Mouse (Mus musculus): Measurements from ENCODE around the gene Morn3. TPM values are rescaled to one million over a fixed set of nuclear protein-coding genes. Genes with fewer than 3 reads are reported as not detected.

The Morn3 gene
- polyA plus RNA-seq, 2 experiments = not detected

GRCm38 (mm10) chr5:123088784-123089183, 42.0 kb upstream of the Morn3 start:
- TF ChIP-seq POLR2A (IDR thresholded peaks at IDR 0.05; ENCODE audit: borderline replicate concordance, extremely low read depth, insufficient read depth, insufficient read length) = no peak
- Histone ChIP-seq H3K27me3 (ENCODE audit: control insufficient read depth, insufficient read depth, low read length) (no peaks in the 10 kb centered on the region), H3K36me3 (ENCODE audit: control insufficient read depth, insufficient read depth, low read length) (no peaks in the 10 kb centered on the region), H3K27ac (replicated peaks; ENCODE audit: low read depth, low read length) (no peak overlapping the region), H3K4me2 (replicated peaks; ENCODE audit: low read depth, low read length, severe bottlenecking) (no peak overlapping the region), H3K9ac (ENCODE audit: low read depth, low read length, severe bottlenecking) (no peak overlapping the region), H3K4me3 (replicated peaks; ENCODE audit: low read length) (no peak overlapping the region), H3K9me3 (ENCODE audit: control insufficient read depth, low read length) (no peaks in the 10 kb centered on the region), H3K4me1 (ENCODE audit: control insufficient read depth, insufficient read depth, low read length) (no peaks in the 10 kb centered on the region)
- DNase-seq (ENCODE audit: low spot score) (no peak), ATAC-seq (ENCODE audit: low FRiP score, low read depth) (no peak)
- 94% methylated on average over 4 of the region's 4 CpGs for WGBS

GRCm38 (mm10) chr5:123086501-123086900, 39.7 kb upstream of the Morn3 start:
- H3K9ac ChIP-seq (ENCODE audit: low read depth, low read length, severe bottlenecking) = no peak overlapping the region
- DNase-seq (ENCODE audit: low spot score) = no peak
- TF ChIP-seq POLR2A (IDR thresholded peaks at IDR 0.05; ENCODE audit: borderline replicate concordance, extremely low read depth, insufficient read depth, insufficient read length) = no peak

GRCm38 (mm10) chr5:123083340-123084050, 36.7 kb upstream of the Morn3 start:
- no peak overlapping the region for H3K9ac ChIP-seq (ENCODE audit: low read depth, low read length, severe bottlenecking)
- H3K27me3 ChIP-seq (ENCODE audit: control insufficient read depth, insufficient read depth, low read length) = no peaks in the 10 kb centered on the region
- ATAC-seq (ENCODE audit: low FRiP score, low read depth) (no peak), DNase-seq (ENCODE audit: low spot score) (no peak)
- H3K4me3 ChIP-seq (replicated peaks; ENCODE audit: low read length) = no peak overlapping the region
- H3K4me2 ChIP-seq (replicated peaks; ENCODE audit: low read depth, low read length, severe bottlenecking) = no peak overlapping the region
- H3K4me1 ChIP-seq (ENCODE audit: control insufficient read depth, insufficient read depth, low read length) = peaks cover 3% of the 10 kb centered on the region; the same call in 1 of the 2 replicates
- no peaks in the 10 kb centered on the region for H3K9me3 ChIP-seq (ENCODE audit: control insufficient read depth, low read length)
- WGBS = 68% methylated on average over 13 of the region's 13 CpGs
- H3K36me3 ChIP-seq (ENCODE audit: control insufficient read depth, insufficient read depth, low read length) = no peaks in the 10 kb centered on the region
- H3K27ac ChIP-seq (replicated peaks; ENCODE audit: low read depth, low read length) = no peak overlapping the region
- no peak for TF ChIP-seq POLR2A (IDR thresholded peaks at IDR 0.05; ENCODE audit: borderline replicate concordance, extremely low read depth, insufficient read depth, insufficient read length)

More at GRCm38 (mm10) chr5:123086501-123086900, 39.7 kb upstream of the Morn3 start:
- Histone ChIP-seq H3K9me3 (ENCODE audit: control insufficient read depth, low read length) (no peaks in the 10 kb centered on the region), H3K4me3 (replicated peaks; ENCODE audit: low read length) (no peak overlapping the region), H3K27ac (replicated peaks; ENCODE audit: low read depth, low read length) (no peak overlapping the region), H3K27me3 (ENCODE audit: control insufficient read depth, insufficient read depth, low read length) (no peaks in the 10 kb centered on the region), H3K4me1 (ENCODE audit: control insufficient read depth, insufficient read depth, low read length) (no peaks in the 10 kb centered on the region), H3K36me3 (ENCODE audit: control insufficient read depth, insufficient read depth, low read length) (no peaks in the 10 kb centered on the region), H3K4me2 (replicated peaks; ENCODE audit: low read depth, low read length, severe bottlenecking) (no peak overlapping the region)
- no peak for ATAC-seq (ENCODE audit: low FRiP score, low read depth)
- 72% methylated on average over 2 of the region's 2 CpGs for WGBS

GRCm38 (mm10) chr5:123080510-123080909, 33.7 kb upstream of the Morn3 start:
- Histone ChIP-seq H3K27ac (replicated peaks; ENCODE audit: low read depth, low read length) (no peak overlapping the region), H3K4me1 (ENCODE audit: control insufficient read depth, insufficient read depth, low read length) (peaks cover 20% of the 10 kb centered on the region), H3K27me3 (ENCODE audit: control insufficient read depth, insufficient read depth, low read length) (no peaks in the 10 kb centered on the region), H3K9me3 (ENCODE audit: control insufficient read depth, low read length) (no peaks in the 10 kb centered on the region), H3K4me3 (replicated peaks; ENCODE audit: low read length) (no peak overlapping the region), H3K4me2 (replicated peaks; ENCODE audit: low read depth, low read length, severe bottlenecking) (no peak overlapping the region), H3K9ac (ENCODE audit: low read depth, low read length, severe bottlenecking) (no peak overlapping the region), H3K36me3 (ENCODE audit: control insufficient read depth, insufficient read depth, low read length) (no peaks in the 10 kb centered on the region)
- WGBS = 94% methylated on average over 12 of the region's 13 CpGs
- no peak for DNase-seq (ENCODE audit: low spot score)
- TF ChIP-seq POLR2A (IDR thresholded peaks at IDR 0.05; ENCODE audit: borderline replicate concordance, extremely low read depth, insufficient read depth, insufficient read length) = no peak
- no peak for ATAC-seq (ENCODE audit: low FRiP score, low read depth)

- no peaks in the 10 kb centered on the region for H3K9me3 ChIP-seq (ENCODE audit: control insufficient read depth, low read length)
- ATAC-seq (ENCODE audit: low FRiP score, low read depth) = no peak
- no peak overlapping the region for H3K4me2 ChIP-seq (replicated peaks; ENCODE audit: low read depth, low read length, severe bottlenecking)
- H3K27me3 ChIP-seq (ENCODE audit: control insufficient read depth, insufficient read depth, low read length) = no peaks in the 10 kb centered on the region
- 27% methylated on average over 8 of the region's 8 CpGs for WGBS
- no peak for DNase-seq (ENCODE audit: low spot score)
- H3K4me1 ChIP-seq (ENCODE audit: control insufficient read depth, insufficient read depth, low read length) = peaks cover 24% of the 10 kb centered on the region
- no peak overlapping the region for H3K9ac ChIP-seq (ENCODE audit: low read depth, low read length, severe bottlenecking)
- H3K27ac ChIP-seq (replicated peaks; ENCODE audit: low read depth, low read length) = no peak overlapping the region
- TF ChIP-seq POLR2A (IDR thresholded peaks at IDR 0.05; ENCODE audit: borderline replicate concordance, extremely low read depth, insufficient read depth, insufficient read length) = no peak
- no peak overlapping the region for H3K4me3 ChIP-seq (replicated peaks; ENCODE audit: low read length)
- no peaks in the 10 kb centered on the region for H3K36me3 ChIP-seq (ENCODE audit: control insufficient read depth, insufficient read depth, low read length)
Measured at GRCm38 (mm10) chr5:123080041-123080440, 33.2 kb upstream of the Morn3 start.
